Mouse (Mus musculus) hindbrain, embryonic 16.5 days (tissue): Measurements from ENCODE around the gene Stra6l. TPM values are rescaled to one million over a fixed set of nuclear protein-coding genes. Genes with fewer than 3 reads are reported as not detected.
A peak's percentile ranks its signal among the peaks of the same experiment; 100 is the strongest.

Experiments used
- ATAC-seq: fragments of 200-750 bp; cut with Nextera tagmentation; 2 replicates; pipeline ENCODE4 v1.8.0; 2017; ENCODE audit warnings: moderate TSS enrichment, moderate library complexity
- H3K27ac ChIP-seq: fragments of 300-500 bp; sonication (generic); 2 replicates; pipeline ENCODE4 v1.5.1; 2014; ENCODE audit warnings: low read depth, mild to moderate bottlenecking, control low read depth, low read length, moderate library complexity
- H3K27me3 ChIP-seq: fragments of 300-500 bp; sonication (generic); replicated peaks from 2 replicates; pipeline ENCODE4 v1.6.1; 2014; ENCODE audit warnings: low read length; ENCODE audit not compliant: control insufficient read depth, insufficient read depth
- H3K36me3 ChIP-seq: fragments of 300-500 bp; sonication (generic); 2 replicates; pipeline ENCODE4 v1.6.1; 2014; ENCODE audit warnings: mild to moderate bottlenecking, low read length, moderate library complexity, mixed read lengths; ENCODE audit not compliant: control insufficient read depth, insufficient read depth
- H3K4me1 ChIP-seq: fragments of 300-500 bp; sonication (generic); 2 replicates; pipeline ENCODE4 v1.6.1; 2014; ENCODE audit warnings: low read depth, low read length; ENCODE audit not compliant: control insufficient read depth, insufficient read depth
- H3K4me2 ChIP-seq: fragments of 300-500 bp; sonication (generic); 2 replicates; pipeline ENCODE4 v1.6.1; 2014; ENCODE audit warnings: mild to moderate bottlenecking, low read length, control low read depth, moderate library complexity
- H3K4me3 ChIP-seq: fragments of 300-500 bp; sonication (generic); 2 replicates; pipeline ENCODE4 v1.5.1; 2014; ENCODE audit warnings: mild to moderate bottlenecking, low read length, control low read depth, moderate library complexity
- H3K9ac ChIP-seq: fragments of 300-500 bp; sonication (generic); 2 replicates; pipeline ENCODE4 v1.6.1; 2014; ENCODE audit warnings: low read depth, mild to moderate bottlenecking, control low read depth, low read length, moderate library complexity
- H3K9me3 ChIP-seq: fragments of 300-500 bp; sonication (generic); 2 replicates; pipeline ENCODE4 v1.6.1; 2014; ENCODE audit warnings: mild to moderate bottlenecking, low read length, moderate library complexity; ENCODE audit not compliant: control insufficient read depth
- WGBS: fragments of 180-500 bp; shearing (Covaris S2); extraction: QIAGEN DNeasy Blood & Tissue Kit; methylation state at CpG from one replicate; pipeline ENCODE4 v1.1.7; 2014; 5-methylcytosine and 5-hydroxymethylcytosine counted together
- polyA plus RNA-seq: library from polyadenylated mRNA; unstranded; fragments of >200 nt; fragmentation: Nextera tagmentation; extraction: Ambion mirVana; gene quantifications from 2 replicates; pipeline ENCODE4 v1.2.1, GENCODE M21; 2015

Stra6l gene
- polyA plus RNA-seq, result 0.29 and 0.36 TPM in 2 replicates

DNA sequence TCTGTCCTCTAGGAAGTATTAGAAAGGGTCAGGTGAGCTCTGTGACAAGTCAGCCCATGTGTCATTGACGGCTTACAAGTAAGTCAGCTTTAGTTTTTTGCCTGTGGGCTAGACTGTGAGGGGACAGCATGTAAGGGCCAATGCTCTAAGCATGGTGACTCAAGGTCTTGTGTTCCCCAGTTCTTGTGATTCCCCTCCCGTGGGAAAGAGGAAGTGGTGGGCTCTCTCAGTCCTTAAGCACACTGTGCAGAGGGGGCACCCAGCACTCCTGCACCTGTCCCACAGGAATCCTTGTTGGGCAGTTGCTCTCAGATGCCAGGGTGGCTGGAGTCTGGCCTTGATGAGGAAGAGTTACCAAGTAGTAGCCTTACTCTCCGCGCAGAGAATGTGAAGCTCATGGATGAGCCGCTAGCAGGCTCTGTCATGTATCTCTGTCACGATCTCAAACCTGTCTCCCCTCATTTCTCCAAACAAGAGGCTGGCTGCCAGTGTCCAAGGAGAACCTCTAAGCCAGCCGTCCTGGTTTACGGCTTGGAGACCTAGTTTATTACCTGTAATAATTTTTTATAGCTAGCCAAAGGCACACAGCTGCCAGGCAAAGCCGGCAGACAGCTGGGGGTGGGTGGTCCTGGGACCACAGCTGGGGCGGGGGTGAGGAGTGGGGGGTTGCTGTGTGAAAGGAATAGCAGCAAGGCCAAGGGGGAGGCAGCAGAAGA is at the start of gene Stra6l:
Gene Stra6l (plus strand): TSS at position 556 of the 716 bp plus-strand sequence.
- Histone ChIP-seq H3K9ac (no peak within 1 kb of the TSS), H3K27ac (no peak within 1 kb of the TSS), H3K9me3 (no peaks in the 10 kb centered on the region), H3K4me1 (no peaks in the 10 kb centered on the region), H3K4me3 (no peak within 1 kb of the TSS), H3K27me3 (no peaks in the 10 kb centered on the region; the same call in 1 of the 2 replicates), H3K36me3 (no peaks in the 10 kb centered on the region), H3K4me2 (no peak within 1 kb of the TSS)
- no peak for ATAC-seq
- 63% methylated on average over 10 of the region's 10 CpGs for WGBS

DNA sequence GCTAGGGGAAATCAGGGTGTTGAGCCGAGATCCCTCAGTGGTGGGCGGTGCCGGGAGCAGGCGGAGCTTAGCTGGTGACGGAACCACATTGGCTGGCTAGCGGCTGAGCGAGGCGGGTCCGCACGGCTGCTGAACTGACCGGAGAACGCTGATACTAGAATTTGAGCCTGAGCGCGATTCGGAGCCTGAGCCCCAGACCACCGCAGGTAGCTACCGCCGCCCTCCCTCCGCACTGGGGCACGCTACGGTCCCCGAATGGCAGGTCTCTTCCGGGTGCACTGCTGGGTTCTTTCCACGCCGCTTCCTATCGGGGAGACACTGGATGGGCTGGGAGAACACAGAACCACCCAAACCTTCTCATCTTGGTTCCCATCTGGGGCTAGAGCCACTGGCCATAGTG is 49.5 kb upstream of the Stra6l start, which contains the start of gene Aldh1b1:
Gene Aldh1b1 (plus strand): TSS at position 59 of the 400 bp plus-strand sequence.
- under 1% methylated on average over 26 of the region's 26 CpGs for WGBS
- ATAC-seq, result peak; percentile 88
- Histone ChIP-seq H3K4me2 (peak within 1 kb of the TSS; percentile 84), H3K9ac (peak within 1 kb of the TSS; percentile 74), H3K9me3 (no peaks in the 10 kb centered on the region), H3K27ac (peak within 1 kb of the TSS; percentile 48; the same call in 1 of the 2 replicates), H3K4me3 (peak within 1 kb of the TSS; percentile 56), H3K4me1 (peaks cover 12% of the 10 kb centered on the region), H3K36me3 (0 out of 2 replicates have a peak, but pooled peaks cover 3% of the 10 kb centered on the region), H3K27me3 (peaks cover 2% of the 10 kb centered on the region; the same call in 1 of the 2 replicates)

GRCm38 (mm10) chr4:45799956-45800537 is 48.4 kb upstream of the Stra6l start:
- ATAC-seq, result no peak
- H3K4me3 ChIP-seq, result no peak overlapping the region
- no peak overlapping the region for H3K9ac ChIP-seq
- no peak overlapping the region for H3K4me2 ChIP-seq
- H3K27me3 ChIP-seq, result peaks cover 2% of the 10 kb centered on the region; the same call in 1 of the 2 replicates
- H3K36me3 ChIP-seq, result 0 out of 2 replicates have a peak, but pooled peaks cover 3% of the 10 kb centered on the region
- H3K27ac ChIP-seq, result no peak overlapping the region
- WGBS, result 43% methylated on average over 3 of the region's 3 CpGs
- no peaks in the 10 kb centered on the region for H3K9me3 ChIP-seq
- H3K4me1 ChIP-seq, result peaks cover 12% of the 10 kb centered on the region

DNA sequence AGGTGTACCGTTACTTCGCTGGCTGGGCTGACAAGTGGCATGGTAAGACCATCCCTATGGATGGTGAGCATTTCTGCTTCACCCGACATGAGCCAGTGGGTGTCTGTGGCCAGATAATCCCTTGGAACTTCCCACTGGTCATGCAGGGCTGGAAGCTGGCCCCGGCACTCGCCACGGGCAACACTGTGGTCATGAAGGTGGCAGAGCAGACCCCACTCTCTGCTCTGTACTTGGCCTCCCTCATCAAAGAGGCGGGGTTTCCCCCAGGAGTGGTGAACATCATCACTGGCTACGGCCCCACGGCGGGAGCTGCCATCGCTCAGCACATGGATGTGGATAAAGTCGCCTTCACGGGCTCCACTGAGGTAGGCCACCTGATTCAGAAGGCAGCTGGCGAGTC is 45.6 kb upstream of the Stra6l start:
- Histone ChIP-seq H3K9me3 (no peaks in the 10 kb centered on the region), H3K27ac (no peak overlapping the region), H3K36me3 (0 out of 2 replicates have a peak, but pooled peaks cover 3% of the 10 kb centered on the region), H3K27me3 (peaks cover under 1% of the 10 kb centered on the region; the same call in 1 of the 2 replicates), H3K4me1 (peaks cover 4% of the 10 kb centered on the region; the same call in 1 of the 2 replicates), H3K4me2 (no peak overlapping the region), H3K9ac (no peak overlapping the region), H3K4me3 (no peak overlapping the region)
- 89% methylated on average over 14 of the region's 14 CpGs for WGBS
- no peak for ATAC-seq

DNA sequence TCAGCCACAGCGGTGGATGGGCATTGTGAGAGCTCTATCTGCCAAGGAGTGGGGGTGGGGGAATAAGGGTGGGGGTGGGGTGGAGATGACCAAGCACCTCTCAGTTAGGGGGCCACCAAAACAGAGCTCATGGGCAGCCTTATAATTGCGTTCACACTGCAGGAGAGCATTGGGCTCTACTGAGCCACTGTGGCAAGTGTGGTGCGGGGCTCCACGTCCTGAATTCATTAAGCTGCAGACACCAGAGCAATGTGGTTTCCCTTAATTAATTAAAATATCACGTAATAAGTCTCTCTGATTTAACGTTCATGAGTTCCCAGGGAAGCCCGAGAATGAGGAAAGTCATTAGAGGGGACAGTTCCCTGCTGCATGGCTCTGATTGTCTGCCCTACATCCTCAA is 40.4 kb upstream of the Stra6l start:
- Histone ChIP-seq H3K27ac (no peak overlapping the region), H3K36me3 (0 out of 2 replicates have a peak, but pooled peaks cover 3% of the 10 kb centered on the region)

DNA sequence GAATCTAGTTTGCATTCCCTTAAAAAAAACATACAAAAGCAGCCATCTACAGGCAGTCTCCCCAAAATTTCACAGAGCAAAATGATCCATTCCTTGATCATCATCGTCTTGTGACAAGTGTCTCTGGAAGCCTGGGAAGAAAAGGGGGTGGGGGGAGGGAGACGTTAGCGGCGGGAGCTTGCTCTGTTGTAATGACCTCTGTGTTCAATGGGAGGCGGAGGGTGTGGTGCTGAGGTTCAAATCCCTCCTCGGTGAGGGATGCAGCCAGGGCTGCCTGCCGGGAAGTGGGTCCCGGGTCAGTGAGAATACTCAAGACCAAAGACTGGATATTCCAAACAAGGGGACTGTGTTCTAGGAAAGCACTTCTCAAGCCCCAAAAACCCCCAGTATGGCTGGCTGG is 37.2 kb upstream of the Stra6l start:
- no peaks in the 10 kb centered on the region for H3K4me1 ChIP-seq
- 15% methylated on average over 8 of the region's 8 CpGs for WGBS
- no peak for ATAC-seq
- no peak overlapping the region for H3K4me3 ChIP-seq
- peaks cover 7% of the 10 kb centered on the region for H3K36me3 ChIP-seq
- no peak overlapping the region for H3K27ac ChIP-seq
- H3K9me3 ChIP-seq, result no peaks in the 10 kb centered on the region
- H3K9ac ChIP-seq, result no peak overlapping the region
- no peak overlapping the region for H3K4me2 ChIP-seq
- no peaks in the 10 kb centered on the region for H3K27me3 ChIP-seq

More for the DNA sequence above, 40.4 kb upstream of the Stra6l start:
- WGBS, result 20% methylated on average over 7 of the region's 7 CpGs
- Histone ChIP-seq H3K4me2 (no peak overlapping the region), H3K27me3 (no peaks in the 10 kb centered on the region), H3K9ac (no peak overlapping the region), H3K4me1 (no peaks in the 10 kb centered on the region), H3K4me3 (no peak overlapping the region), H3K9me3 (no peaks in the 10 kb centered on the region)
- peak; percentile 65 for ATAC-seq

DNA sequence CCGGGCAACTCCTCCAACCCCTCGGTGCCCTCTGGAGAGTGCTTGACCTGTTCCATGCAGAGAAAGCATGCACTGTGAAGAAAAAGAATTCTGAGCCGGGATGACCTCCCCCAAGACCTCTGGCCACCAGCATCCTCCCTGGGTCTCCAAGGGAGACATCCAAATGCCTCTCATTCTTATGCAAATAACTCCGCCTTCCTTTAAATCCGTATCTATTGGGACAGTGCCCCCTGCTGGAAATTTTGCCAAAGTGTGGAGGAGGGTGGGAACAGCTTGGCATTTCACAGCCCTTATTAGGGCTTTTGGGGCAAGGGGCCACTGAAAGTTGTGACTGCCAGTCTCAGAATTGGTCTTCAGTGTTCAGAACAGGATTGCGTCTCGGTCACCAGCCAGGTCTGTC is 32.9 kb upstream of the Stra6l start:
- H3K27ac ChIP-seq, result no peak overlapping the region
- H3K4me3 ChIP-seq, result no peak overlapping the region
- WGBS, result 20% methylated on average over 7 of the region's 7 CpGs
- ATAC-seq, result no peak
- H3K4me1 ChIP-seq, result peaks cover 21% of the 10 kb centered on the region
- H3K9ac ChIP-seq, result no peak overlapping the region
- H3K9me3 ChIP-seq, result no peaks in the 10 kb centered on the region
- H3K4me2 ChIP-seq, result no peak overlapping the region
- H3K36me3 ChIP-seq, result peaks cover 7% of the 10 kb centered on the region
- H3K27me3 ChIP-seq, result no peaks in the 10 kb centered on the region

- no peaks in the 10 kb centered on the region for H3K9me3 ChIP-seq
- H3K27me3 ChIP-seq, result no peaks in the 10 kb centered on the region
- peaks cover 4% of the 10 kb centered on the region for H3K36me3 ChIP-seq
- peak overlapping the region; percentile 28 for H3K4me3 ChIP-seq
- peak overlapping the region; percentile 52 for H3K9ac ChIP-seq
- ATAC-seq, result peak; percentile 24
- peaks cover 37% of the 10 kb centered on the region for H3K4me1 ChIP-seq
- peak overlapping the region; percentile 66 for H3K4me2 ChIP-seq
- H3K27ac ChIP-seq, result peak overlapping the region; percentile 82
- WGBS, result 11% methylated on average over 4 of the region's 4 CpGs
Observed at GRCm38 (mm10) chr4:45818814-45819207, 29.7 kb upstream of the Stra6l start.
